Mouse (Mus musculus) midbrain, embryonic 14.5 days (tissue): ENCODE measurements at regions not wholly inside any gene's neighbourhood (a gene's known extent, or its start where the extent isn't known, plus 50 kb on each side); places are given as distances from the start of the nearest gene placed in this dataset.
A peak's percentile ranks its signal among the peaks of the same experiment; 100 is the strongest.

Experiments used
- ATAC-seq: fragments of 200-750 bp; cut with Nextera tagmentation; 2 replicates; pipeline ENCODE4 v1.8.0; 2017; ENCODE audit warnings: moderate number of reproducible peaks, moderate library complexity; ENCODE audit not compliant: low FRiP score, low TSS enrichment
- DNase-seq: peaks from one replicate; pipeline ENCODE4 v3.0.0-alpha.2; 2015
- H3K27ac ChIP-seq: fragments of 300-500 bp; sonication (generic); replicated peaks from 2 replicates; pipeline ENCODE4 v1.5.1; 2014; ENCODE audit warnings: mild to moderate bottlenecking, low read depth, low read length, moderate library complexity
- H3K27me3 ChIP-seq: fragments of 300-500 bp; sonication (generic); 2 replicates; pipeline ENCODE4 v1.6.1; 2014; ENCODE audit warnings: low read length, control low read depth, mixed read lengths; ENCODE audit not compliant: control insufficient read depth, insufficient read depth
- H3K36me3 ChIP-seq: fragments of 300-500 bp; sonication (generic); 2 replicates; pipeline ENCODE4 v1.6.1; 2014; ENCODE audit warnings: low read length, control low read depth; ENCODE audit not compliant: control insufficient read depth, insufficient read depth
- H3K4me1 ChIP-seq: fragments of 300-500 bp; sonication (generic); 2 replicates; pipeline ENCODE4 v1.6.1; 2014; ENCODE audit warnings: mild to moderate bottlenecking, antibody characterized with exemption, low read length, control low read depth; ENCODE audit not compliant: control insufficient read depth, insufficient read depth
- H3K4me2 ChIP-seq: fragments of 300-500 bp; sonication (generic); 2 replicates; pipeline ENCODE4 v1.6.1; 2014; ENCODE audit warnings: mild to moderate bottlenecking, low read length, moderate library complexity
- H3K4me3 ChIP-seq: fragments of 300-500 bp; sonication (generic); replicated peaks from 2 replicates; pipeline ENCODE4 v1.5.1; 2014; ENCODE audit warnings: low read depth, low read length
- H3K9ac ChIP-seq: fragments of 300-500 bp; sonication (generic); replicated peaks from 2 replicates; pipeline ENCODE4 v1.6.1; 2014; ENCODE audit warnings: mild to moderate bottlenecking, low read length, moderate library complexity
- H3K9me3 ChIP-seq: fragments of 300-500 bp; sonication (generic); 2 replicates; pipeline ENCODE4 v1.6.1; 2016; ENCODE audit warnings: low read length, control low read depth, mixed read lengths; ENCODE audit not compliant: control insufficient read depth
- WGBS: fragments of 180-500 bp; shearing (Covaris S2); extraction: QIAGEN DNeasy Blood & Tissue Kit; methylation state at CpG from one replicate; pipeline ENCODE4 v1.1.7; 2014; 5-methylcytosine and 5-hydroxymethylcytosine counted together

GRCm38 (mm10) chr3:52774734-52775133, 242.3 kb downstream of the Cog6 start:
- 85% methylated on average over 6 of the region's 6 CpGs for WGBS

DNA sequence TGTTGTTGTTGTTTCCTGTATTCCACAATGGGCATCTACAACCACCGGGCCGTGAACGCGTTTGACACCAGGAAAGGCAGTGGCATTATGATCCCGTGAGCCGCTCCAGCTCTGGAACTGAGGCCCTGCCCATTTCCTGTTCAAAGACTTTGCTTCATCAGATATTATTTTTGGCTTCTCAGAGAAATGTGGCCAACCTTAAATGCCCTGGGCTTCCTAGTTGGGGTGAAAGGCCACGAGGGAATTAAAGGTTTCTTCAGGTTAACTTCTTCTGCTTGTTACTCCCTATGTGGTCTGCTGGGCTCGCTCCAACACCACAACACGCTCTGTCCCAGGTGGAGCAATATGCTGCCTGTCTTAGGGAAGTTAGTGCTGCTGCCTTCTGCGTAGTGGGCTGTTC, 249.8 kb downstream of the Cog6 start:
- Histone ChIP-seq H3K9me3 (no peaks in the 10 kb centered on the region), H3K36me3 (no peaks in the 10 kb centered on the region), H3K9ac (no peak overlapping the region), H3K4me1 (no peaks in the 10 kb centered on the region), H3K4me3 (no peak overlapping the region), H3K27me3 (no peaks in the 10 kb centered on the region), H3K4me2 (no peak overlapping the region), H3K27ac (no peak overlapping the region)
- 83% methylated on average over 10 of the region's 10 CpGs for WGBS
- ATAC-seq (no peak), DNase-seq (no peak)

More at GRCm38 (mm10) chr3:52774734-52775133, 242.3 kb downstream of the Cog6 start:
- no peaks in the 10 kb centered on the region for H3K36me3 ChIP-seq
- ATAC-seq (no peak), DNase-seq (no peak)
- H3K27ac ChIP-seq: no peak overlapping the region
- H3K9ac ChIP-seq: no peak overlapping the region
- H3K9me3 ChIP-seq: no peaks in the 10 kb centered on the region
- H3K4me2 ChIP-seq: no peak overlapping the region
- 0 out of 2 replicates have a peak, but pooled peaks cover 4% of the 10 kb centered on the region for H3K4me1 ChIP-seq
- H3K27me3 ChIP-seq: no peaks in the 10 kb centered on the region
- no peak overlapping the region for H3K4me3 ChIP-seq

DNA sequence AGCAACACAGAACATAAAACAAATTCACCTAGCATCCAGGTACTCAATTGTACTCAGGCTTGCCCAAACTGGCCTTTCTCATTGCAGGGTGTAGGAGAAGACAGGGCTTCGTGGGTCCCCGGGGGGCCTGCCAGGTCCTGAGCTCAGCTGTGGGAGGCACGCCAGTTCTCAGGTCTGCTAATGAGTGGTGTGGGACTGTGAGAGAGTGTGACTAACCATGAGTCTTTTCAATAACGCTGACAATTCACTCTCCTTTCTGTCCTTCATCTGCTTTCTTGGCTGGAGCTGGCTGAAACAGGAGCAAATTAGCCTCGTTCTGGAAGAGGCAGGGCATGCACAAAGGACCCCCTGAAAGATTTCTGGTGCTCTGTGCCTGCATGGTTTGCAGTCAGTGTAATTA, 250.2 kb downstream of the Cog6 start:
- no peak overlapping the region for H3K4me3 ChIP-seq
- no peak overlapping the region for H3K27ac ChIP-seq
- WGBS: 74% methylated on average over 5 of the region's 5 CpGs
- DNase-seq (no peak), ATAC-seq (no peak)
- no peaks in the 10 kb centered on the region for H3K9me3 ChIP-seq
- no peaks in the 10 kb centered on the region for H3K4me1 ChIP-seq
- H3K4me2 ChIP-seq: no peak overlapping the region
- H3K36me3 ChIP-seq: no peaks in the 10 kb centered on the region
- no peak overlapping the region for H3K9ac ChIP-seq
- no peaks in the 10 kb centered on the region for H3K27me3 ChIP-seq

DNA sequence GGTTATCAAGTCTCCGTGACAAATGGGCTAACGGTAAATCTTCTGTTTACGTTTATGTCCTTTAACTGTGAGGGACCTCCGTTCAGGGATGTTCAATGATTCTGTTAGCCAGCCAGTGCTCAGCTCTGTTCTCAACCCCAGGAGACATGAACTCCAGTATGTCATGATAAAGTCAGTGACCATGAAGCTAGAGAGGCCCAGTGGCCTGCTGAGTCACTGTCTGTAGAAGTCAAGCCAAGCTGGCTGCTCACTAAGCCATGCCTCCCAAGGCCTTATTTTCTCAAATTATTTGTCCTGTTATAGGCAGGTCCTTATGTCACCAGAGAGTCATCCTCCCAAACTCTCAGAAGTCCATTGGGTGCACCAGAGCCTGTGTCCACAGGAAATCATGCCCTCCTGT, 252.9 kb downstream of the Cog6 start:
- Histone ChIP-seq H3K9me3 (no peaks in the 10 kb centered on the region), H3K9ac (no peak overlapping the region), H3K4me3 (no peak overlapping the region), H3K4me1 (no peaks in the 10 kb centered on the region), H3K27ac (no peak overlapping the region), H3K4me2 (no peak overlapping the region), H3K27me3 (no peaks in the 10 kb centered on the region), H3K36me3 (no peaks in the 10 kb centered on the region)
- ATAC-seq: no peak
- no peak for DNase-seq
- WGBS: 80% methylated on average over 4 of the region's 4 CpGs

DNA sequence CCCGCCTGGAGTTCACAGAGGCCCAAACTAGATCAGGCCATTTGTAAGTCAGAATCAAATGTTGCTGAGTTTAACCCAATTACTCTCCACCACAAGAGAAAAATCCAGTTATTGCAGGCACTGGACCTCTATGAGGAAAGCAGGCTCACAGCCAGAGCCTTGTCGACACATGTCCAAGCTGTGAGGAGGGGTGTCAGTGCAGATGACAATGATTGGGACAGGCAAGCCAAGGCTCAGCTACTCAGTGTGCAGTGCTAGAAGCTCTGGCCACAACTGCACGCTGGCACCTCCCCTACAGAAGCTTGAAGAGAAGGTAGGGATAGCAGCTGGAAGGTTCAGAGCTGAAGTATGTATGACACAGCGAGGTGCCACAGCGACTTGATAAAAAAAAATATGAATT, 253.4 kb downstream of the Cog6 start:
- Histone ChIP-seq H3K9ac (no peak overlapping the region), H3K4me3 (no peak overlapping the region), H3K4me1 (no peaks in the 10 kb centered on the region), H3K9me3 (no peaks in the 10 kb centered on the region), H3K27me3 (no peaks in the 10 kb centered on the region), H3K36me3 (no peaks in the 10 kb centered on the region), H3K27ac (no peak overlapping the region), H3K4me2 (no peak overlapping the region)
- ATAC-seq (no peak), DNase-seq (no peak)
- 77% methylated on average over 5 of the region's 5 CpGs for WGBS

DNA sequence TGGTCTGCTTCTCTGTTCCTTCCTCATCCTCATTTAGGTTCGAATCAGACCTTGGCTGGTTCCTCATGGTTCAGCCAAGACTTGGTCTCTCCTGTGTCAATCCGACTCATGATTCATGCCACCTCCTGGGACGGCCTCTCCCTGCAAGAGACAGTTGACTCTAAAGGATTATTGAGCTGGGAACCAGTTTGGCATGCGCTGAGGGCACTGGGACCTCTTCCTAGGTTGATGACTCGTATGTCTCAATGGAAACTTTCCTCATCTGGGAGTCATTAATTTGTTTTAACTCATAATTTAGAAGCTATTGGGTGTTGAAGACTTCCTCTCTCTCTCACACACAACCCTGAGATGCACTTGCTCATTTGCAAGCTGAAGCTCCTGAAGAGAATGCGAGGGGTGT, 254.5 kb downstream of the Cog6 start:
- Histone ChIP-seq H3K9me3 (no peaks in the 10 kb centered on the region), H3K9ac (no peak overlapping the region), H3K27ac (no peak overlapping the region), H3K4me3 (no peak overlapping the region), H3K27me3 (no peaks in the 10 kb centered on the region), H3K4me1 (no peaks in the 10 kb centered on the region), H3K36me3 (no peaks in the 10 kb centered on the region), H3K4me2 (no peak overlapping the region)
- no peak for ATAC-seq
- no peak for DNase-seq
- 90% methylated on average over 6 of the region's 6 CpGs for WGBS

DNA sequence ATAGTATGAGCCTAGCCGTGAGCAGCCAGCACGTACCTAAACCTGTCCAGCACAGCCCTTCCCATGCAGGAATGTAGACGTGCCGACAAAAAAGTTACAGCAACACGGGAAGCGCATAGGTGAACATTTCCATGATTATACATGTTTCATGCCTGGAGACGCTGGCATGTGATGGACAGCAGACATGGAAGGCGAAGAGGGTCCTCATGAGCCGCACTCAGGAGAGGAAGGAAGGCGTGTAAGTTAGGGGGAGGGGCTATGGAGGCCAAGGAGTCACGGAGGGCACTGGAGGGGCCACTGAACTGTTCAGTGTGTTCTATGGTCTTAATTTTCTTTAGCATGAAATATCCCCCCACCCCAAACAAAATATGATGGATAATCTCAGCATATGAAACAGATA, 257.2 kb downstream of the Cog6 start:
- H3K4me3 ChIP-seq: no peak overlapping the region
- H3K27me3 ChIP-seq: no peaks in the 10 kb centered on the region
- no peak overlapping the region for H3K4me2 ChIP-seq
- no peak for ATAC-seq
- H3K36me3 ChIP-seq: no peaks in the 10 kb centered on the region
- DNase-seq: no peak
- WGBS: 94% methylated on average over 11 of the region's 11 CpGs
- no peak overlapping the region for H3K9ac ChIP-seq
- H3K4me1 ChIP-seq: no peaks in the 10 kb centered on the region
- no peak overlapping the region for H3K27ac ChIP-seq
- no peaks in the 10 kb centered on the region for H3K9me3 ChIP-seq

GRCm38 (mm10) chr3:52758561-52758960, 258.5 kb downstream of the Cog6 start:
- H3K9ac ChIP-seq: no peak overlapping the region
- no peaks in the 10 kb centered on the region for H3K9me3 ChIP-seq
- H3K27ac ChIP-seq: no peak overlapping the region
- no peak overlapping the region for H3K4me2 ChIP-seq
- no peaks in the 10 kb centered on the region for H3K4me1 ChIP-seq
- H3K4me3 ChIP-seq: no peak overlapping the region
- WGBS: 40% methylated on average over 2 of the region's 2 CpGs
- H3K27me3 ChIP-seq: no peaks in the 10 kb centered on the region
- no peaks in the 10 kb centered on the region for H3K36me3 ChIP-seq
- ATAC-seq: no peak
- peak; percentile 35 for DNase-seq

- Histone ChIP-seq H3K27me3 (no peaks in the 10 kb centered on the region), H3K27ac (no peak overlapping the region), H3K9ac (no peak overlapping the region), H3K4me3 (no peak overlapping the region), H3K9me3 (no peaks in the 10 kb centered on the region), H3K4me2 (no peak overlapping the region), H3K36me3 (no peaks in the 10 kb centered on the region), H3K4me1 (no peaks in the 10 kb centered on the region)
- WGBS: 94% methylated on average over 5 of the region's 5 CpGs
- DNase-seq: no peak
- no peak for ATAC-seq
These were observed 260.2 kb downstream of the Cog6 start for GRCm38 (mm10) chr3:52756816-52757215.
